Mouse (Mus musculus) CH12.LX (cell line): ENCODE results near the gene Tcf25.

Experiments
- CHD2 ChIP-seq: IDR thresholded peaks from 2 replicates; pipeline ENCODE4 v1.6.1; 2011; ENCODE audit warnings: low read length, improper control_type of control experiment
- EP300 ChIP-seq: IDR thresholded peaks from 2 replicates; pipeline ENCODE4 v1.6.1; 2011; ENCODE audit warnings: low read length, improper control_type of control experiment
- MXI1 ChIP-seq: IDR thresholded peaks from 2 replicates; pipeline ENCODE4 v1.6.1; 2011; ENCODE audit warnings: mild to moderate bottlenecking, low read depth, low read length, improper control_type of control experiment
- SMC3 ChIP-seq: IDR thresholded peaks from 2 replicates; pipeline ENCODE4 v1.6.1; 2011; ENCODE audit warnings: low read depth, low read length, improper control_type of control experiment
- USF1 ChIP-seq: IDR thresholded peaks from 2 replicates; pipeline ENCODE4 v1.6.1; 2014; ENCODE audit warnings: low read depth, mild to moderate bottlenecking, inconsistent platforms, low read length, improper control_type of control experiment
- ZKSCAN1 ChIP-seq: IDR thresholded peaks from 2 replicates; pipeline ENCODE4 v1.6.1; 2012; ENCODE audit warnings: low read depth, inconsistent platforms, low read length, improper control_type of control experiment, borderline replicate concordance

DNA sequence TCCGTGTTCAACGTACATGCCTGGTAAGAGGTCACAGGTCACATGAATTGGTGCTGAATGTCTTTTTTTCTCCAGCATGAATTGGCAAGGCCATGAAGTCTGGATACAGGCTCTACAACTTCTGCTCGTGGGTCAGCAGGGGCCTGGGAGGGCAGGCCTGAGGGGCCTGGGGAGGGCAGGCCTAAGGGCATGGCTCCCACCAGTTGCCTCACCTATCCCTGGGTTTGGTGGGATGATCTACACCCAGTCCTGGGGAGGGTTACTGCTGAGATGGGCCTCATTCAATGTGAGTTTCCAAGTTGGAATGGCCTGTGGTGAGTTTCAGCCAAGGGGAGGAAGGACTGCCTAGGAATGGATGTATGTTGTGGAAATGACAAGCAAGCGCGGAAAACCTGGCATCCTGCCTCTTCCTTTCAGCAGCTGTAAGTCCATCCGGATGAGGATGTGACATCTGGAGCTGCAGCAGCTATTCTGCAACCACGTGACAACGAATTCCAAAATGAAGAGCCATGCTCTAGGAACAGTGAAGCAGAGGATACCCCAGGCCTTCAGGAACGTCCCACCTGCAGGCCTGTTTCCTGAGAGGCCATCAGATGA lies 29.3 kb downstream of the Tcf25 start:
- TF ChIP-seq SMC3 (no peak), USF1 (no peak), CHD2 (no peak), MXI1 (no peak), EP300 (no peak), ZKSCAN1 (no peak)
